Mouse (Mus musculus): Measurements from ENCODE around the gene Errfi1. TPM values are rescaled to one million over a fixed set of nuclear protein-coding genes. Genes with fewer than 3 reads are reported as not detected.

Gene Errfi1
- polyA plus RNA-seq, 1 experiment from 2014 or later = 32.3 TPM

DNA sequence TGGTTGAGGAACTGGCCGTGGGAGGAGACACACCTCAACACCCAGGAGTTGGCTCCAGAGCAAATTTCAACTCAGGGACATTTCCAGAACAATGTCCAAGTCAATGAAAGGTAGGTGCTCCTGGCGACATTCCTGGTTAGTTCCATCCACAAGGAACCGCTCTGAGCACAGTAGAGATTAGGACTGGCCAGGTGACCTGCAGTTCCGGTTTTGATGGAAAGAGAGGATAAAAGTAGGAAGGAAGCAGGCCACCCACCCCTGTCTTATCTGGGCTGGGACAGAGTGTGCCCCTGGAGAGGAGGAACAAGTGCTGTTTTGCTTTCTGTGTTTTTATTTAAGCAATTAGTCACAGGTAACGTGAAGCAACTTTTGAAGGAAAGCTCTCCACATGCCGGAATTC lies 28.8 kb upstream of the Errfi1 start:
- Histone ChIP-seq H3K4me3 (replicated peaks) (no peak overlapping the region), H3K27ac (peak overlapping the region; percentile 95), H3K4me1 (peaks cover 28% of the 10 kb centered on the region), H3K27me3 (replicated peaks) (no peaks in the 10 kb centered on the region), H3K9ac (no peak overlapping the region), H3K36me3 (no peaks in the 10 kb centered on the region), H3K9me3 (no peaks in the 10 kb centered on the region), H3K4me2 (peak overlapping the region; percentile 13; the same call in 1 of the 2 replicates)
- no peak for ATAC-seq (ENCODE audit: insufficient read depth, low FRiP score, low read depth)
- 49% methylated on average over 6 of the region's 6 CpGs for WGBS

DNA sequence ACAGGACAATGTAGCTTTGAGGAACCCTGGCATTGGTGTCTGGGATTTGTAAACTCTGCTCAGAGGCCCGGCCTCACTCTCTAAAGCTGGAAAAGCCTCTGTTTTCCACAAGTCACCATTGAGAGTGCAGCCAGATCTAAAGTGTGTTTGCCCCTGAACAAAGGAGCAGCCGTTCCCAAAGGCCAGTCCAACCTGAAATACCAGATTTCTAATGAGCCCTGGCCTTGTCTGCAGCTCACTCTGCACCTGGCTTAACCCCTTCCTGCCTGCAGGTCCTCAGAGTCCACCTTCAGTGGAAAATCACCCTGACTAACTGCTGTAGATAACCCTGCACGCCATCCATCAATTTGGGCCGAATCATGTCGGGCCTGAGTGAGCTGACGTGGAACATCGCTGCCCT lies 28.2 kb upstream of the Errfi1 start:
- Histone ChIP-seq H3K9ac (no peak overlapping the region), H3K4me2 (peak overlapping the region; percentile 19; the same call in 1 of the 2 replicates), H3K27me3 (replicated peaks) (no peaks in the 10 kb centered on the region), H3K27ac (peak overlapping the region; percentile 95), H3K9me3 (no peaks in the 10 kb centered on the region), H3K36me3 (no peaks in the 10 kb centered on the region), H3K4me3 (replicated peaks) (no peak overlapping the region), H3K4me1 (peaks cover 28% of the 10 kb centered on the region)
- peak; percentile 86 for ATAC-seq (ENCODE audit: insufficient read depth, low FRiP score, low read depth)
- 21% methylated on average over 7 of the region's 7 CpGs for WGBS

DNA sequence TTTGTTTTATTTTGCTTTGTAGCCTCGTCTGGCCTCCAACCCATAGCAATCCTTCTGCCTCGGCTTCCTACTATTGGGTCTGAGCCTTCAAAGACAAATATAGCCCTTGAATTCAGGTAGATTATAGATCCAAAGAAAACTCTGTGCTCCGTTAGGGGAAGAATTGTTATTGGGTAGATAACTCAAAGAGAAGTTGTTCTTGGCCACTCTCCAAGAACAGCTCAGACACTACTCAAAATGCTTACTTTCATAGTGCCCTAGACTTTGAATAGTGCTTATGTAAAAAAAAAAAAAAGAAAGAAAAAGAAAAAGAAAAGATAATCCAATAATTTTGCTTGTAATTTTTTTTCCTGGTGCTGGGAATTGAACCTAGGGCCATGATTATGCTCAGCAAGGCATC lies 22.4 kb upstream of the Errfi1 start:
- no peak overlapping the region for H3K27ac ChIP-seq
- no peak overlapping the region for H3K4me2 ChIP-seq
- ATAC-seq (ENCODE audit: insufficient read depth, low FRiP score, low read depth) = no peak
- H3K4me3 ChIP-seq (replicated peaks) = no peak overlapping the region
- WGBS = 49% methylated on average over 3 of the region's 3 CpGs
- peaks cover under 1% of the 10 kb centered on the region; the same call in 1 of the 2 replicates for H3K4me1 ChIP-seq
- H3K9me3 ChIP-seq = no peaks in the 10 kb centered on the region
- no peak overlapping the region for H3K9ac ChIP-seq
- H3K36me3 ChIP-seq = no peaks in the 10 kb centered on the region
- no peaks in the 10 kb centered on the region for H3K27me3 ChIP-seq (replicated peaks)

GRCm38 (mm10) chr4:150831941-150832340 lies 21.8 kb upstream of the Errfi1 start:
- no peaks in the 10 kb centered on the region for H3K36me3 ChIP-seq
- no peak for ATAC-seq (ENCODE audit: insufficient read depth, low FRiP score, low read depth)
- no peaks in the 10 kb centered on the region for H3K9me3 ChIP-seq
- no peak overlapping the region for H3K4me3 ChIP-seq (replicated peaks)
- WGBS = 73% methylated on average over 6 of the region's 6 CpGs
- no peaks in the 10 kb centered on the region for H3K4me1 ChIP-seq
- H3K27me3 ChIP-seq (replicated peaks) = no peaks in the 10 kb centered on the region
- no peak overlapping the region for H3K4me2 ChIP-seq
- no peak overlapping the region for H3K9ac ChIP-seq
- no peak overlapping the region for H3K27ac ChIP-seq

DNA sequence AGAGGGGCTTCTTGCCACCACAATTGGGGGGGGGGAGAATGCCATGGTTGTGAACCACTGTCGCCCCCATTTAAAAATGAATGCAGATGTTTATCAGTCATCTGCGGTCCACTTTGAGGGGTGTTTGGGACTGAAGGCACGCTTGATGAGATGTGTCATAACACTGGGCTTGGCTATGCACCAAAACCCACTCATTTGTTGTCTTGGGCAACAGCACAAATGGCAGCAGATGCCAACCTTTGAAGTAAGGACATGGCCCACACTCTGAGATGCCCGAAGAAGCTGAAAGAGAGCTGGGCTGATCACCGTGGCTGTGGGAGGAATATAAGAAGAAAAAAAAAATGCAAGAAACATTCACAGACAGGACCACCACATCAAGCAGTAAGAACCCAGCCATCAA lies 18.6 kb upstream of the Errfi1 start:
- no peaks in the 10 kb centered on the region for H3K4me1 ChIP-seq
- no peak overlapping the region for H3K4me2 ChIP-seq
- H3K9ac ChIP-seq = no peak overlapping the region
- no peaks in the 10 kb centered on the region for H3K36me3 ChIP-seq
- no peak overlapping the region for H3K27ac ChIP-seq
- no peaks in the 10 kb centered on the region for H3K9me3 ChIP-seq
- no peak for ATAC-seq (ENCODE audit: insufficient read depth, low FRiP score, low read depth)
- H3K4me3 ChIP-seq (replicated peaks) = no peak overlapping the region
- no peaks in the 10 kb centered on the region for H3K27me3 ChIP-seq (replicated peaks)
- WGBS = 91% methylated on average over 5 of the region's 5 CpGs

DNA sequence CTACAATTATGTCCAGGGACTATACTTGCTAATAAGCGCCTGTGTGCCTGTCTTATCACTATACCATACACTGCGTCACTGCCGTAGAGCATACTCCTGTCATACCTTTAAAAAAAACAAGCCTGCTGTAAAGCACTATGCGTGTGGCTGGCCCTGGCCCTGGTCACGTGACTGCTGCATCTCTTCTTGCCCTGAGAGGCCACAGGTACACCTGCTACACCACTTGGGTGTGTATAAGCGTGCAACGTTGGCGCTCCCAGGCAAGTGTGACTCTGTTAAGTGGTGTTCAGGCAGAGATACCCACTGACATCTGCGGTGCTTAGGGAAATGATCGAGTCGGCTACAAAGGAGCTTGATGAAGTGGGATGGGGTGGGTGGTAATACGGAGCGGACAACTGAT lies 17.5 kb upstream of the Errfi1 start:
- Histone ChIP-seq H3K9me3 (no peaks in the 10 kb centered on the region), H3K4me1 (no peaks in the 10 kb centered on the region), H3K27me3 (replicated peaks) (no peaks in the 10 kb centered on the region), H3K4me3 (replicated peaks) (no peak overlapping the region), H3K36me3 (no peaks in the 10 kb centered on the region), H3K4me2 (no peak overlapping the region), H3K9ac (no peak overlapping the region), H3K27ac (no peak overlapping the region)
- 87% methylated on average over 13 of the region's 13 CpGs for WGBS
- no peak for ATAC-seq (ENCODE audit: insufficient read depth, low FRiP score, low read depth)

GRCm38 (mm10) chr4:150836961-150837360 lies 16.8 kb upstream of the Errfi1 start:
- no peak overlapping the region for H3K4me2 ChIP-seq
- 89% methylated on average over 12 of the region's 12 CpGs for WGBS
- no peaks in the 10 kb centered on the region for H3K4me1 ChIP-seq
- H3K4me3 ChIP-seq (replicated peaks) = no peak overlapping the region
- H3K27ac ChIP-seq = no peak overlapping the region
- no peaks in the 10 kb centered on the region for H3K9me3 ChIP-seq
- H3K27me3 ChIP-seq (replicated peaks) = no peaks in the 10 kb centered on the region
- no peak overlapping the region for H3K9ac ChIP-seq
- H3K36me3 ChIP-seq = no peaks in the 10 kb centered on the region
- no peak for ATAC-seq (ENCODE audit: insufficient read depth, low FRiP score, low read depth)

DNA sequence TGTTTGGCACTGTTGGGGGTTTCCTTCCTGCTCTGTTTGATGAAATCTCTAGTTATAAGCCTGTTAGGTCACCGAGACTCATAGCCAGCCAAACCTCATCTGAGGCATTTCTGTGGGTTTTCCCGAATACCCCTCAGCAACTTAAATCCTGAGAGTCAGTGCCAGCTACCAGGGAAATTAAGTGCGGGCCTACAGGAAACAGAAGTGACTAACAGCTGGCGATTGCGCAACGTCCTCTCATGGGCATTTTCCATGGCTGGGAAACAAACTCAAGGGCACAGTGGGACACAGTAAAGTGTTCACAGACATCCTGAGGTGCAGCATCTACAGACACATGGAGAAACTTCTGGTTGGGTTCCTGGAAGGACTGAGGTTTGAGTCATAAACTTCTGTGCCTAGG lies 16.3 kb upstream of the Errfi1 start:
- Histone ChIP-seq H3K36me3 (no peaks in the 10 kb centered on the region), H3K27ac (no peak overlapping the region), H3K9me3 (no peaks in the 10 kb centered on the region), H3K4me3 (replicated peaks) (no peak overlapping the region), H3K4me1 (no peaks in the 10 kb centered on the region), H3K27me3 (replicated peaks) (no peaks in the 10 kb centered on the region), H3K4me2 (no peak overlapping the region), H3K9ac (no peak overlapping the region)
- ATAC-seq (ENCODE audit: insufficient read depth, low FRiP score, low read depth) = no peak
- 72% methylated on average over 6 of the region's 6 CpGs for WGBS

DNA sequence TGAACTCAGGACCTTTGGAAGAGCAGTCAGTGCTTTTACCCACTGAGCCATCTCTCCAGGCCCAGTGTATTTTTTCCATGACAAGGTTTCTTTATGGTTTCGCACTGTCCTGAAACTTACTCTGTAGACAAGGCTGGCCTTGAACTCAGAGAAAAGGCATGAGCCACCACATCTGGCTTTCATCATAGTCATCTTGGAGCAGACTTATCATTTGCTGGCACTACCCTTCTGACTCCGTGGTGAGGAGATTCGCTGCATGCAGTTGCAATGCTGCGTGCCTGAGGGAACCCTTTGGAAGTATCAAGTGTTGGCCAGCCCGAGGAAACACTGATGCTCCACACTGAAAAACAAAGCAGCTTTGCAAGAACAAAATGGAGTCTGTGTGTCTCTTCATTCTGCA lies 11.7 kb upstream of the Errfi1 start:
- H3K4me3 ChIP-seq (replicated peaks) = no peak overlapping the region
- no peaks in the 10 kb centered on the region for H3K4me1 ChIP-seq
- no peak overlapping the region for H3K27ac ChIP-seq
- H3K9ac ChIP-seq = no peak overlapping the region
- no peak for ATAC-seq (ENCODE audit: insufficient read depth, low FRiP score, low read depth)
- WGBS = 74% methylated on average over 5 of the region's 5 CpGs
- no peaks in the 10 kb centered on the region for H3K36me3 ChIP-seq
- H3K27me3 ChIP-seq (replicated peaks) = no peaks in the 10 kb centered on the region
- no peaks in the 10 kb centered on the region for H3K9me3 ChIP-seq
- H3K4me2 ChIP-seq = no peak overlapping the region

GRCm38 (mm10) chr4:150843181-150843580 lies 10.5 kb upstream of the Errfi1 start:
- Histone ChIP-seq H3K36me3 (no peaks in the 10 kb centered on the region), H3K9me3 (no peaks in the 10 kb centered on the region)

DNA sequence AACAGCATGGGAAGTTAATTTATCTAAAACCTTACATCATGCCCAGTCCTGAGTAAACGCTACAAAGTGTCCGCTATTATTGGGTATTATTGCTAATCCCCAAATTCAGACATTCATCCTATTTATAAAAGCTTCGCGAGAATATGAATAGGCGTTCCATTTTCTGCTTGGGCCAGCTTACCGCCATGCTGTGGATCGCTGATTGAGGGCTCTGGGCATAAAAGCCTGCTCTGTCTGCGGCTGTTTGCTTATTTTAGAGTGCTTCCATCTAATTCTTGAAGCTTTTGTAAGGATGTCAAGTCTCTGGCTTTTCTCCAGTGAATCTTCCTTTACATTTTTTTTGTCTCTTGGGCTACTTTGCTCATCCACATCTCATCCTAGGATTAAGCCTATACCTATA lies 7.4 kb upstream of the Errfi1 start:
- no peak overlapping the region for H3K4me2 ChIP-seq
- no peaks in the 10 kb centered on the region for H3K36me3 ChIP-seq
- no peaks in the 10 kb centered on the region for H3K4me1 ChIP-seq
- H3K9ac ChIP-seq = no peak overlapping the region
- 51% methylated on average over 8 of the region's 8 CpGs for WGBS
- H3K27ac ChIP-seq = no peak overlapping the region
- H3K27me3 ChIP-seq (replicated peaks) = no peaks in the 10 kb centered on the region
- no peaks in the 10 kb centered on the region for H3K9me3 ChIP-seq
- no peak overlapping the region for H3K4me3 ChIP-seq (replicated peaks)
- no peak for ATAC-seq (ENCODE audit: insufficient read depth, low FRiP score, low read depth)

More at GRCm38 (mm10) chr4:150843181-150843580, 10.5 kb upstream of the Errfi1 start:
- 80% methylated on average over 7 of the region's 7 CpGs for WGBS
- H3K9ac ChIP-seq = no peak overlapping the region
- no peak for ATAC-seq (ENCODE audit: insufficient read depth, low FRiP score, low read depth)
- H3K27me3 ChIP-seq (replicated peaks) = no peaks in the 10 kb centered on the region
- H3K4me2 ChIP-seq = no peak overlapping the region
- no peaks in the 10 kb centered on the region for H3K4me1 ChIP-seq
- no peak overlapping the region for H3K4me3 ChIP-seq (replicated peaks)
- no peak overlapping the region for H3K27ac ChIP-seq

DNA sequence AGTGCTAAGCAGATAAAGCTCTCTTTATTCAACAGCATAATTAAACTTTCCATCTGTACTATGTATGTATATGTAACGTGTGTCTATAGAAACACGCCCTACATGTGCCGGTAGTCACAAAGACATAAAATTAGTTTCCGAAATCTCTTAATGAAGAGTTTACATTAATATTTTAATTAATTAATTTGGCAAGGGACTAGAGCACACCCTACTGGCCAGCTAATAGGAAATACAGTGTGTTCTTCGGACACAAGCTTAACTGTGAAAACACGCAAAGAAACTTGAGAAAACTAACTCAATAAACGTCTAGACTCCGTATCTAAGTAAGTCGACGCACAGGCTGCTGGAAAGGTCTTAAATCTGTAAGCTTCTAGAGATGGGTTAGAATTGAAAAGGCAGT lies 3.8 kb upstream of the Errfi1 start:
- no peaks in the 10 kb centered on the region for H3K27me3 ChIP-seq (replicated peaks)
- no peaks in the 10 kb centered on the region for H3K36me3 ChIP-seq
- no peak for ATAC-seq (ENCODE audit: insufficient read depth, low FRiP score, low read depth)
- no peak overlapping the region for H3K4me2 ChIP-seq
- no peak overlapping the region for H3K4me3 ChIP-seq (replicated peaks)
- 0 out of 2 replicates have a peak, but pooled peaks cover 5% of the 10 kb centered on the region for H3K4me1 ChIP-seq
- H3K9ac ChIP-seq = no peak overlapping the region
- H3K27ac ChIP-seq = no peak overlapping the region
- 46% methylated on average over 10 of the region's 10 CpGs for WGBS
- no peaks in the 10 kb centered on the region for H3K9me3 ChIP-seq

GRCm38 (mm10) chr4:150850893-150851292 lies 2.8 kb upstream of the Errfi1 start:
- 86% methylated on average over 4 of the region's 4 CpGs for WGBS
- no peak overlapping the region; the same call in 1 of the 2 replicates for H3K27ac ChIP-seq
- H3K4me3 ChIP-seq (replicated peaks) = no peak overlapping the region
- H3K9me3 ChIP-seq = no peaks in the 10 kb centered on the region
- no peaks in the 10 kb centered on the region for H3K36me3 ChIP-seq
- H3K4me1 ChIP-seq = 0 out of 2 replicates have a peak, but pooled peaks cover 5% of the 10 kb centered on the region
- no peak overlapping the region for H3K4me2 ChIP-seq
- ATAC-seq (ENCODE audit: insufficient read depth, low FRiP score, low read depth) = no peak
- no peaks in the 10 kb centered on the region for H3K27me3 ChIP-seq (replicated peaks)
- H3K9ac ChIP-seq = no peak overlapping the region

Data from stomach, embryonic 15.5 days (tissue).